Mouse (Mus musculus): ENCODE measurements at regions not wholly inside any gene's neighbourhood (a gene's known extent, or its start where the extent isn't known, plus 50 kb on each side); places are given as distances from the start of the nearest gene placed in this dataset.

- TF ChIP-seq EP300 (IDR thresholded peaks at IDR 0.05; ENCODE audit: low read depth in 1 of 2, low read length in 2 of 2) (no peak), POLR2A (IDR thresholded peaks at IDR 0.05; ENCODE audit: control insufficient read depth in 1 of 2, insufficient read depth in 1 of 2, low read depth in 1 of 2, low read length in 2 of 2, poor library complexity in 1 of 2) (no peak), CTCF (IDR thresholded peaks at IDR 0.05 in 2 of 3, conservative IDR thresholded peaks at IDR 0.05 in 1 of 3; ENCODE audit: control insufficient read depth in 1 of 3, insufficient read depth in 1 of 3, low read depth in 2 of 3, low read length in 3 of 3, poor library complexity in 1 of 3, severe bottlenecking in 1 of 3) (no peak), ZNF384 (IDR thresholded peaks at IDR 0.05; ENCODE audit: low read depth, low read length) (no peak), MEF2A (IDR thresholded peaks at IDR 0.05; ENCODE audit: extremely low read depth, insufficient replicate concordance, low read depth, low read length, poor library complexity, severe bottlenecking) (no peak), POLR2AphosphoS5 (IDR thresholded peaks at IDR 0.05; ENCODE audit: borderline replicate concordance, low read depth, low read length) (no peak), JUND (IDR thresholded peaks at IDR 0.05; ENCODE audit: low read depth, low read length) (no peak), TBP (IDR thresholded peaks at IDR 0.05; ENCODE audit: low read depth, low read length) (no peak), NRF1 (IDR thresholded peaks at IDR 0.05; ENCODE audit: insufficient read depth, low read depth, low read length, poor library complexity, severe bottlenecking) (no peak), USF2 (IDR thresholded peaks at IDR 0.05; ENCODE audit: borderline replicate concordance in 1 of 2, insufficient read depth in 1 of 2, low read depth in 1 of 2, low read length in 2 of 2) (no peak), CHD1 (IDR thresholded peaks at IDR 0.05; ENCODE audit: low read depth, low read length) (no peak)
Measured at GRCm38 (mm10) chr1:105094500-105094899, 262.0 kb downstream of the Rnf152 start.

Measured in MEL (cell line).